Mouse (Mus musculus): ENCODE measurements around the gene Ttc7. TPM values are rescaled to one million over a fixed set of nuclear protein-coding genes. Genes with fewer than 3 reads are reported as not detected.

The Ttc7 gene
- polyA plus RNA-seq, 1 experiment = 8.8 TPM

- no peak for DNase-seq (ENCODE audit: low read depth)
- TF ChIP-seq CTCF (IDR thresholded peaks at IDR 0.05; ENCODE audit: borderline replicate concordance, extremely low read depth, insufficient read depth, insufficient read length) (no peak), POLR2A (IDR thresholded peaks at IDR 0.05; ENCODE audit: borderline replicate concordance, extremely low read depth, insufficient read depth, insufficient read length, poor library complexity, severe bottlenecking) (no peak)
These were observed 94.3 kb downstream of the Ttc7 start for GRCm38 (mm10) chr17:87376831-87377471.

- peak; percentile 83 for DNase-seq (ENCODE audit: low read depth)
- TF ChIP-seq POLR2A (IDR thresholded peaks at IDR 0.05; ENCODE audit: borderline replicate concordance, extremely low read depth, insufficient read depth, insufficient read length, poor library complexity, severe bottlenecking) (no peak), CTCF (IDR thresholded peaks at IDR 0.05; ENCODE audit: borderline replicate concordance, extremely low read depth, insufficient read depth, insufficient read length) (no peak)
These were observed 94.8 kb downstream of the Ttc7 start for GRCm38 (mm10) chr17:87377536-87377935.

GRCm38 (mm10) chr17:87378354-87379159, 95.9 kb downstream of the Ttc7 start:
- no peak for TF ChIP-seq POLR2A (IDR thresholded peaks at IDR 0.05; ENCODE audit: borderline replicate concordance, extremely low read depth, insufficient read depth, insufficient read length, poor library complexity, severe bottlenecking)
- no peak for TF ChIP-seq CTCF (IDR thresholded peaks at IDR 0.05; ENCODE audit: borderline replicate concordance, extremely low read depth, insufficient read depth, insufficient read length)
- peak; percentile 92 for DNase-seq (ENCODE audit: low read depth)

- DNase-seq (ENCODE audit: low read depth) = no peak
- no peak for TF ChIP-seq POLR2A (IDR thresholded peaks at IDR 0.05; ENCODE audit: borderline replicate concordance, extremely low read depth, insufficient read depth, insufficient read length, poor library complexity, severe bottlenecking)
- TF ChIP-seq CTCF (IDR thresholded peaks at IDR 0.05; ENCODE audit: borderline replicate concordance, extremely low read depth, insufficient read depth, insufficient read length) = no peak
These were observed 96.5 kb downstream of the Ttc7 start for GRCm38 (mm10) chr17:87379160-87379624.

- DNase-seq (ENCODE audit: low read depth) = no peak
- no peak for TF ChIP-seq POLR2A (IDR thresholded peaks at IDR 0.05; ENCODE audit: borderline replicate concordance, extremely low read depth, insufficient read depth, insufficient read length, poor library complexity, severe bottlenecking)
- TF ChIP-seq CTCF (IDR thresholded peaks at IDR 0.05; ENCODE audit: borderline replicate concordance, extremely low read depth, insufficient read depth, insufficient read length) = no peak
These were observed 97.1 kb downstream of the Ttc7 start for GRCm38 (mm10) chr17:87379821-87380220.

GRCm38 (mm10) chr17:87380681-87381080, 98.0 kb downstream of the Ttc7 start:
- TF ChIP-seq CTCF (IDR thresholded peaks at IDR 0.05; ENCODE audit: borderline replicate concordance, extremely low read depth, insufficient read depth, insufficient read length) = no peak
- DNase-seq (ENCODE audit: low read depth) = no peak

GRCm38 (mm10) chr17:87385835-87386234, 103.1 kb downstream of the Ttc7 start:
- TF ChIP-seq POLR2A (IDR thresholded peaks at IDR 0.05; ENCODE audit: borderline replicate concordance, extremely low read depth, insufficient read depth, insufficient read length, poor library complexity, severe bottlenecking) (no peak), CTCF (IDR thresholded peaks at IDR 0.05; ENCODE audit: borderline replicate concordance, extremely low read depth, insufficient read depth, insufficient read length) (no peak)
- no peak for DNase-seq (ENCODE audit: low read depth)

GRCm38 (mm10) chr17:87387068-87387467, 104.4 kb downstream of the Ttc7 start:
- TF ChIP-seq POLR2A (IDR thresholded peaks at IDR 0.05; ENCODE audit: borderline replicate concordance, extremely low read depth, insufficient read depth, insufficient read length, poor library complexity, severe bottlenecking) = no peak
- TF ChIP-seq CTCF (IDR thresholded peaks at IDR 0.05; ENCODE audit: borderline replicate concordance, extremely low read depth, insufficient read depth, insufficient read length) = no peak
- DNase-seq (ENCODE audit: low read depth) = peak; percentile 77

- TF ChIP-seq CTCF (IDR thresholded peaks at IDR 0.05; ENCODE audit: borderline replicate concordance, extremely low read depth, insufficient read depth, insufficient read length) (no peak), POLR2A (IDR thresholded peaks at IDR 0.05; ENCODE audit: borderline replicate concordance, extremely low read depth, insufficient read depth, insufficient read length, poor library complexity, severe bottlenecking) (no peak)
- peak; percentile 70 for DNase-seq (ENCODE audit: low read depth)
These were observed 108.6 kb downstream of the Ttc7 start for GRCm38 (mm10) chr17:87391242-87391641.

GRCm38 (mm10) chr17:87397088-87397487, 114.4 kb downstream of the Ttc7 start:
- DNase-seq (ENCODE audit: low read depth) = no peak
- TF ChIP-seq CTCF (IDR thresholded peaks at IDR 0.05; ENCODE audit: borderline replicate concordance, extremely low read depth, insufficient read depth, insufficient read length) = no peak
- no peak for TF ChIP-seq POLR2A (IDR thresholded peaks at IDR 0.05; ENCODE audit: borderline replicate concordance, extremely low read depth, insufficient read depth, insufficient read length, poor library complexity, severe bottlenecking)

- no peak for DNase-seq (ENCODE audit: low read depth)
- no peak for TF ChIP-seq POLR2A (IDR thresholded peaks at IDR 0.05; ENCODE audit: borderline replicate concordance, extremely low read depth, insufficient read depth, insufficient read length, poor library complexity, severe bottlenecking)
- TF ChIP-seq CTCF (IDR thresholded peaks at IDR 0.05; ENCODE audit: borderline replicate concordance, extremely low read depth, insufficient read depth, insufficient read length) = no peak
These were observed 119.8 kb downstream of the Ttc7 start for GRCm38 (mm10) chr17:87402444-87402843.

GRCm38 (mm10) chr17:87403462-87403861, 120.8 kb downstream of the Ttc7 start:
- no peak for DNase-seq (ENCODE audit: low read depth)
- TF ChIP-seq CTCF (IDR thresholded peaks at IDR 0.05; ENCODE audit: borderline replicate concordance, extremely low read depth, insufficient read depth, insufficient read length) (no peak), POLR2A (IDR thresholded peaks at IDR 0.05; ENCODE audit: borderline replicate concordance, extremely low read depth, insufficient read depth, insufficient read length, poor library complexity, severe bottlenecking) (no peak)

Measured in brain, embryonic 14.5 days (tissue).